9 mouse cellular contexts compared by ENCODE assay signal in the genomic region with DNA sequence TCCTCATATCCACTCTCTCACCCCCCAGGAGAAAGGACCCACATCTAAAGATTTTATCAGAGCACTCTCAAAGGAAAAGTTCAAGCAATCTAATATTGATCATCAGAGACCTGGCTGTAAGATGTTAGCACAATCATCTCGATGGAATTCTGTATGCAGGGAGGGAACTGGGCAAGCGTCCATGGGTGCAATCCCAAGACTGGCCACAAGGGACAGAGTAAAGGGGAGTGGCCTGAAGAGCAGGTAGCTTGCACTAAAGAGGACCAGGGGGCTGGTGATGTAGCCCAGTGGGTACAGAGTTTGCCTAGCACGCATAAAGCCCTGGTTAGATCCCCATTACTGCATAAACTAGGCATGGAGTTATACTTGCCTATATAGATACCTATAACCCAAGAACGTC.
DNase-seq lines count a peak whose midpoint lies in the region; ATAC-seq and TF ChIP-seq lines count a peak whose summit lies in the region.
"Had no signal": no experiment of that assay in that cellular context is flagged by ENCODE, and none has a peak within 500 bp of the region (broad histone marks: within the 10 kb centered on the region; RNA-seq: fewer than 3 reads in every experiment).

No protein-coding gene starts in this region.

- no peak overlapping the region for H3K4me2 ChIP-seq in forebrain, embryonic 11.5 days (ENCODE audit: low read depth, low read length, severe bottlenecking)
- H3K4me2 ChIP-seq in forebrain, embryonic 15.5 days (replicated peaks) = no peak overlapping the region
- no peak overlapping the region for H3K4me2 ChIP-seq in stomach, postnatal 0 days (replicated peaks; ENCODE audit: low read depth)
- H3K4me2 ChIP-seq: stomach, embryonic 15.5 days had no signal

- no peak for ATAC-seq in forebrain, embryonic 11.5 days (replicated peaks; ENCODE audit: low FRiP score)
- no peak for ATAC-seq in forebrain, embryonic 15.5 days (replicated peaks)
- ATAC-seq in stomach, postnatal 0 days (ENCODE audit: low FRiP score, low TSS enrichment) = peak; percentile 39; the same call in 1 of the 2 replicates

- WGBS in forebrain, embryonic 11.5 days = 21% methylated on average over 4 of the region's 4 CpGs
- WGBS in forebrain, embryonic 15.5 days = 30% methylated on average over 4 of the region's 4 CpGs
- 23% methylated on average over 4 of the region's 4 CpGs for WGBS in stomach, postnatal 0 days

- no peak overlapping the region for H3K4me3 ChIP-seq in forebrain, embryonic 11.5 days (ENCODE audit: low read depth, low read length)
- no peak overlapping the region for H3K4me3 ChIP-seq in forebrain, embryonic 15.5 days
- H3K4me3 ChIP-seq in stomach, postnatal 0 days (ENCODE audit: low read depth, low read length) = no peak overlapping the region
- H3K4me3 ChIP-seq: stomach, embryonic 15.5 days had no signal

- DNase-seq in forebrain, embryonic 11.5 days (ENCODE audit: low spot score) = peak; percentile 78
- DNase-seq in right cerebral cortex, postnatal 14 days = peak; percentile 71
- DNase-seq in right cerebral cortex, postnatal 36 days (ENCODE audit: low spot score in 2 of 2) = no peak
- DNase-seq in cerebellum, postnatal 36 days = peak; percentile 74 to 77
- peak; percentile 79 for DNase-seq in induced T-regulatory cell, adult 2 months (ENCODE audit: low read depth)
- peak; percentile 77 for DNase-seq in lung, postnatal 36 days
- peak; percentile 77 for DNase-seq in stomach, postnatal 0 days (ENCODE audit: low spot score)

- H3K9me3 ChIP-seq in forebrain, embryonic 11.5 days (ENCODE audit: control insufficient read depth, low read length) = no peaks in the 10 kb centered on the region; the same call in 1 of the 2 replicates
- H3K9me3 ChIP-seq in forebrain, embryonic 15.5 days = no peaks in the 10 kb centered on the region
- no peaks in the 10 kb centered on the region for H3K9me3 ChIP-seq in stomach, postnatal 0 days (ENCODE audit: control insufficient read depth, low read length)
- H3K9me3 ChIP-seq: stomach, embryonic 15.5 days had no signal

- peak; percentile 78 for TF ChIP-seq CTCF in stomach, postnatal 0 days (IDR thresholded peaks at IDR 0.05; ENCODE audit: low read depth)

- no peak for TF ChIP-seq EP300 in stomach, postnatal 0 days (optimal IDR thresholded peaks at IDR 0.05)

- H3K36me3 ChIP-seq in forebrain, embryonic 11.5 days (ENCODE audit: control insufficient read depth, insufficient read depth, low read length) = no peaks in the 10 kb centered on the region
- H3K36me3 ChIP-seq in forebrain, embryonic 15.5 days = no peaks in the 10 kb centered on the region
- no peaks in the 10 kb centered on the region for H3K36me3 ChIP-seq in stomach, postnatal 0 days (ENCODE audit: control insufficient read depth, insufficient read depth, low read length)
- H3K36me3 ChIP-seq: stomach, embryonic 15.5 days had no signal

- H3K9ac ChIP-seq in forebrain, embryonic 11.5 days (ENCODE audit: low read length) = no peak overlapping the region
- H3K9ac ChIP-seq in forebrain, embryonic 15.5 days (replicated peaks) = no peak overlapping the region
- no peak overlapping the region for H3K9ac ChIP-seq in stomach, postnatal 0 days (ENCODE audit: low read length)
- H3K9ac ChIP-seq: stomach, embryonic 15.5 days had no signal

- no peak overlapping the region for H3K27ac ChIP-seq in forebrain, embryonic 11.5 days (ENCODE audit: low read depth, low read length)
- no peak overlapping the region for H3K27ac ChIP-seq in forebrain, embryonic 15.5 days (replicated peaks)
- no peak overlapping the region for H3K27ac ChIP-seq in stomach, postnatal 0 days (replicated peaks)
- H3K27ac ChIP-seq: stomach, embryonic 15.5 days had no signal

- peaks cover 6% of the 10 kb centered on the region; the same call in 1 of the 2 replicates for H3K4me1 ChIP-seq in forebrain, embryonic 11.5 days (replicated peaks; ENCODE audit: control insufficient read depth, insufficient read depth, low read length)
- H3K4me1 ChIP-seq in forebrain, embryonic 15.5 days = peaks cover 17% of the 10 kb centered on the region; the same call in 1 of the 2 replicates
- no peaks in the 10 kb centered on the region for H3K4me1 ChIP-seq in stomach, postnatal 0 days (replicated peaks; ENCODE audit: control insufficient read depth, insufficient read depth)
- H3K4me1 ChIP-seq: stomach, embryonic 15.5 days had no signal

- H3K27me3 ChIP-seq in forebrain, embryonic 11.5 days (ENCODE audit: control insufficient read depth, insufficient read depth, low read length) = no peaks in the 10 kb centered on the region
- H3K27me3 ChIP-seq in forebrain, embryonic 15.5 days = no peaks in the 10 kb centered on the region
- no peaks in the 10 kb centered on the region for H3K27me3 ChIP-seq in stomach, postnatal 0 days (ENCODE audit: control insufficient read depth, insufficient read depth, low read length)
- H3K27me3 ChIP-seq: stomach, embryonic 15.5 days had no signal

Comparison
In these comparisons a context has a peak if more than half of its experiments do, and no peak if none do; other contexts are left out.
1. DNase-seq: peak in forebrain, embryonic 11.5 days (single experiment), right cerebral cortex, postnatal 14 days (single experiment), cerebellum, postnatal 36 days (2 of 2), induced T-regulatory cell, adult 2 months (single experiment), lung, postnatal 36 days (single experiment) and stomach, postnatal 0 days (single experiment); none in right cerebral cortex, postnatal 36 days (0 of 2).